Mouse (Mus musculus): ENCODE measurements around the gene Noc2l.
A peak's percentile ranks its signal among the peaks of the same experiment; 100 is the strongest.

The Noc2l gene

DNA sequence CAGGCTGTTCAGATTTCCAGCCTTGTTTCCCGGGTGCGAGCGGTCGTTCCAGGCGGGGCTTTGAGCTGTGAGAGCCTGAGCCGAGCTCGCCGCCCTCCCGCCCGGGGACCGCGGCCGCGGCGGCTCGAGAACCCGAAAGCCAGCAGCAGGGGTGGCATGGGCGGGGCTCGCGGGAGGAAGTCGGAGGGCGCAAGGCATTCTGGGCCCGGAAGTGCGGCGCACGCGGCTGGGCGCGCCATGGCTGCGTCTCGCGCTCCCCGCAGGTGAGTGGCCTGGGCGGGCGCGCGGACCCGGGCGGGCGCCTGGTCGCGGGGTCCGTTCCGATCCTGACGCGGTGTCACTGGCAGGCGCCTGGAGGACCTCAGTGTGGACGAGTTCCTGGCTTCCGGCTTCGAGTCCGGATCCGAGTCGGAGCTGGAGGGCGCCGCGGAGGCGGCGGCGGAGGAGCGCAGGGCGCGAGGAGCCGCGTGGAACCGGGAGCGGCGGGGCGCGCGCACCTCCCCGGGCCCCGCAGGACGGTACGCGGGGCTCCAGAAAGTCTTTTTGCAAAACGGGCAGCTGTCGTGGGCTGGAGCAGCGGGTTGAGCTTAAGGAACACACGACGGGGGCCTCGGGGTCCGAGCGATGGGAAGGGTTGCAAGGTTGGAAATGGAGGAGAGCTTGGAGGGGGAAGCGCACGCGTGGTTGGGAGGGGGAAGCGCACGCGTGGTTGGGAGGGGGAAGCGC lies at the start of gene Noc2l:
Gene Noc2l (plus strand): TSS at position 203 of the 726 bp plus-strand sequence.
- peak; percentile 93 to 94 for DNase-seq

DNA sequence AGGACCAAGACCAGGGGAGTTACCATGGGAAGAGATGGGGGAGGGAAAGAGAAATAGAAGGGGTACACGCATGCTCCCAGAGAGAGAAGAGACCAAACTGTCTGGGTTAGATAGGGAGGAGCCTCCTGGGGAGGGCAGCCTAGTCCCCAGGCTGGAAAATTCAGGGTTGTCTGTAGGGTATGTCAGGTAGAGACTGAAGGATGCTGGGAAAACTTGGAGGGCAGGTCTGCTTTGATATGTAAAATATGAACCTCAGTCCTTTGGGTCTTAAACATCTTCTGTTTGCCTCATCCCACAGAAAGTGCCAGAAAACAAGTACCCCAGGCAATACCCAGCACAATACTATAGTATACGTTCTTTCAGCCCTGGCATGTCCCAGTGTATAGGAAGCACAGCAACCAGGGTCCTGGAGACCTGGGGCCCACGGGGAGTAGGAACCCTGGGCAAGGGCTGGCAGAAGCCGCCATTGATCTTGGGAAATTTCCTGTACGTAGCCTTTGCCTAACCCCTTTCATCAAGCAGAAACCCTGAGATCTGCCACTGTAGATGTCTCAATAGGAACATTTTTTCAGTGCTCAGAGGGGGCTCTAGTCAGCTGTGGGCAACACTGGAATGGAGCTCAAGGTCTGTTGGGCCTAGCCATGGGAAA lies 47.5 kb upstream of the Noc2l start:
- DNase-seq, result no peak

DNA sequence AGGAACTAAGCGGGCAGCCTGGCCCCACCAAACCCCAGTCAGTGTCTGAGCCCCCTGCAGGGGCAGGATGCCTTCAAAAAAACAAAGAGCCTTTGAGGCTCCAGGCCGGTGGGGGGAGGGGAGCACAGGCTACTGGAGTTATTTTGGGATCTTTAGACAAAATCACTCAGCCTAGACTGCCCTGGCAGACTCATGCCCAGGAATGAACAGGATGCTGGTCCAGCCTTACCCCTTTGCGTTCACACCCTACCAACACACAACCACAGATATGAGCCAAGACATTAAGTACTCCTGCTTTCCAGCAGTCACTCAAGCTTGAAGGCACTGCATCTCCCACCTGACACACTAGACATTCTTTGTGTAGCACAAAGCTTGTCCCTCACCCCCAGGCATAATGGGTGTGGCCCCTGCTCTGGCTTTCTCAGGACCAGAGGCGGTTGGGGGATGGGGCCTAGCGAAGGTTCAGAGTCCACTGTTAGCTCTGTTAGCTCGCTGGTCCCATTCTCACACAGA lies 46.9 kb upstream of the Noc2l start:
- no peak for DNase-seq

DNA sequence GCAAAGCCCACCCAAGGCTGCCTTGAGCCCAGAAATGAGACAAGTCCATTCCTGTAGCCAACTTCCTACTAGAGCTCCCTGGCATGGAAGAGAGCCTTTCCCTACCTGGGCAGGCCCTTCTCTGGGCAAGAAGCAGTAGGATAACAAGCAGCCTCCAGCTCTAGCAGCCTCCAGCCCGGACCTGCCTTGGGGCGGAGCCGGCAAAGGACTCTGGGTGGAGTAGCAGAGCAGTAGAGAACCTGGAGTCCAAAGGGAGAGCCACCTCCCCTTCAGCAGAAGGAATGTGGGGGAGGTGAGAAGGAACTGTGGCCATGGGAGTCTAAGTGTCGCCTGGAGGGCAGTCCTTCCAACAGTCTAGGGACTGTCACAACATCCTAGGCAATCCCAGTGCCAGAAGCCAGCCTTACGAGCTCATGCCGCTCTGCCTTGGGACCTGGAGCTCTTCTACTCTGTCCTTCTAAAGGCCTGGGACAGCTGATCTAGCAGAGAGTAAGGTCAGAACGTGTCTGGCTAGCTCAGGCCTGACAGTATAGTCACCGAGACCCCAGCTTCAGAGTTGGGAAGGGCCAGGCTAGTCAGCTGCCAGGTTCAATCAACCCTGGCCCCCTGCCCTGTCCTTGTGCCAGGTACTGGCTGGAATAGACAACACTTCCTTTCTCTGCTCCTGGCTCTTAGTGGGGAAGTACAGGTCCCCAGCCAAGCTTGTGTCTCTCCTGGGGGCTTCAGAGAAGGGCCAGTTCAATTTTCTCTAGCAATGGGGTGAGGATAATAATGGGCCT lies 43.2 kb upstream of the Noc2l start:
- no peak for DNase-seq

DNA sequence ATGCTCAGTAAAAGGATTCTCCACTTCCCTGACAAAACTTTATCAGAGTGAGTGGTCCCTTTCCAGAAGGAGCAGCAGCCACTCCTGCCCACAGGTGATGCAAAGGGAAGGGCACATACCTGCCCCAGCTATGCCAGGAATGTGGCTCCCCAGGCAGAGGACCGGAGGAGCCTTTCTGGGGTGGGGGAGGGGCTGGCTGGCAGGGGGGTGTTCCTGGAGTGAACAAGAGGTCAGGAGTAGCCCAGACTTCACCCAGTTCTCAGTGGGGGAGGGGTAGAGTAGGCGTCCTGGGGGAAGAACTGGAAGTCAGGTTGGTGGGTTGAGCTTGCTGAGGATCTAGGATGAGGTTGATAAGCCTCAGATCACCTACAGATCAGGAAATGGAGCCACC lies 42.6 kb upstream of the Noc2l start:
- DNase-seq, result no peak

DNA sequence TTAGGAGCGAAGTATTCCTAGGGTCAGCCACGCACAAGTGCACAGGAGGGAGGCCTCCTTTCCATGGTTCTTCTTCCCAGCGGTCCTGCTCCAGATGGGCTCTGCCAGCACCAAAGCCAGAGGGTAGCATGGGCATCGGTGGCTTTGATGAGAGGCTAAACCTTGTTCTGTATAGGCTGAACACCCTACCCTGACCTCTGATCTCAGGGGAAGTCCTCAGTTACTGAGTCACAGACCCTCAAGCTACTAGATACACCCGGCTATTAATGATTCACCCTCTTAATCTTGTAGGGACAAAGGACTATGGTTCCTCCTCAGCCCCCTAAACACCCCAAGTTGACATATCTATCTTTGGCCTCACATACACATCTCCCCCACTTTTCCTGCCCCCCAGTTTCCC lies 41.9 kb upstream of the Noc2l start:
- no peak for DNase-seq

DNA sequence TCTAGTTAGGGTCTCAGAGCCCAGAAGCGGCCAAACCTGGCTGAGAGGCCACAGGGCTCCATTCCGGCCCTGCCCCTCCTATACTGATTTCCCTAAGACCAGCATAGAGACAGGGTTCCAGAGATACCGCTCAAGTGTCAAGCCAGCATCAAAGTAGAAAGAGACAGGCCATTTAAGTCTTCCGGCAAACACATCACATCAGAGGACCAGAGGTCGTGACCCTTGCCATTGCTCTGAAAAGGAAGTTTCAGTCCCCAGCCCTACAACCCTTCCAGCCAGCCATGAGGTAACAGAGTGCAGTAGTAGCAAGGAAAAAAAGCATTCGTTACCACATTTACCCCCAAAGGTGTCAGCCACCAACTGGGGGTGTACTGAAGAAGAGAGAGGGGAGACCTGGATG lies 41.5 kb upstream of the Noc2l start:
- no peak for DNase-seq

DNA sequence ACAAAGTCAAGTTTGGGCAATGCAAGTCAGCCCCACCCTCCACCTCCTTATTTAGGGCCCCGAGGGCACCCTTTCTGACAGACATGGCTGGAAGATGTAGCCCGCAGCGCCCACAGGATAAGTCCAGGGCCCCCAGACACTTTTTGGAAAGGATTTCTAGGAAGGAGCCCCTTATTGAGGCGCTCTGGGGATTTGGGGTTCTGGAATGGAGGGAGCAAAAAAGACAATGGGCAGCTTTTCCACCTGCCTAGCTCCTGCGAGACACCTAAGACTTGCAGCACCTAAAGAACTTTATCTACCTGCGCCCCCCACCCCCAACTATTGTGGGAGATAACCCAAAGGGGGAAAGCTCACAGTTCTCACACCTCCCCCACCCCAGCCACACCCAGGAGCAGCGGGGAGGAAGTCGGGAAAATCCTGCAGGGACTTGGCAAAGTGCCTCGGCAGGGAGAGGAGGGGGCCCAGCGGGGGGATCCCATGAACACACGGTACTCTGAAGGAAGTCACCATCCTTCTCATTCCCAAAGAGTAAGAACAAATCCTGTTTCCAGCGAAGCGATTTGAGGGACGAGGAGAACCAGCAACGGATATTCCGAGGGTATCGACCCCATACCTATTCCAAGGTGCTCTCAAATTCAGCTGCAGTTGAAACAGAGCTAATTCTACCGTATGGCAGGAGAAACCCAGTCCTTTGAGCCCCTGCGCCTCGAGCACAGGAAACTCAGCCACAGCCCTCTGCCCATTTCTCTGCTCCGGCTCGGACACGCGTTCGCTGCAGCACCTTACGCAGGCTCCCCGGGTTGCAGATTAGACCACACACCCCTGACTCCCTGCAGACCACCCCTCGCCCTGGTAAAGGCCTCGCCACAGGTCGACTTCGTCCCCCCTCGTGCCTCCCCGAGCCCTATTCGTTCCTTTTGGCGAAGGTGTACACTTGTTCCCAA lies 39.6 kb upstream of the Noc2l start:
- DNase-seq, result peak in 1 of 2 experiments; percentile 18

DNA sequence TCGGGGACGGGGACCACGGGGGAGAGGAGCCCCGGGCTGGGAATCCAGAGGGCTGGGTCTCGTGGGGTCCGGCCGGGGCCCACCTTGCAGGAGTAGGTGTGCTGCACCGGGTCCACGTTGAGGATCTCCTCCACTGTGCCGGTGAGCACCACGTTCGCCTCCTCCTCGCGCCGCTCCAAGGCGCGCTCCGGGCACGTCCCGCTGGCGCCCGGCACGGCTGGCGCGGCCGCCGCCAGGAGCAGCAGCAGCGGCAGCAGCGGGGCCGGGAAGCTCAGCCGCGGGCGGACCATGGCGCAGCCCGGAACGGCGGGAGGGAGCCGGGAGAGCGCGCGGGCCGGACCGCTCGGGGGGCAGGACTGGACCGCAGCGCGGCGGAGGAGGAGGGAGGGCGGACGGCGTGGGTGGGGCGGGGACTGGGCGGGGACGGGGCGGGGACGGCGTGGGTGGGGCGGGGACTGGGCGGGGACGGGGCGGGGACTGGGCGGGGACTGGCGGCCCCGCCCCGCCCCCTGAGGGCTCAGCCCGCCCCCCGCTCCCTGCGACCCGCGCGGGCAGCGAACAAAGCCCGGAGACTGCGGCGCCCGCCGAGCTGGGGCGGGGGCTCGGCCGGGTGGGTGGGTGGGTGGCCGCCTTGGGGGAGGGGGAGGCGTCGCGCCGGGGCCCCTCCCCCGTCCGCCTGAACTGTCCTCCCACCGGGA lies 38.5 kb upstream of the Noc2l start, which contains the start of gene Agrn:
Gene Agrn (minus strand): TSS at position 358 of the 698 bp plus-strand sequence.
- peak; percentile 48 to 60 for DNase-seq

DNA sequence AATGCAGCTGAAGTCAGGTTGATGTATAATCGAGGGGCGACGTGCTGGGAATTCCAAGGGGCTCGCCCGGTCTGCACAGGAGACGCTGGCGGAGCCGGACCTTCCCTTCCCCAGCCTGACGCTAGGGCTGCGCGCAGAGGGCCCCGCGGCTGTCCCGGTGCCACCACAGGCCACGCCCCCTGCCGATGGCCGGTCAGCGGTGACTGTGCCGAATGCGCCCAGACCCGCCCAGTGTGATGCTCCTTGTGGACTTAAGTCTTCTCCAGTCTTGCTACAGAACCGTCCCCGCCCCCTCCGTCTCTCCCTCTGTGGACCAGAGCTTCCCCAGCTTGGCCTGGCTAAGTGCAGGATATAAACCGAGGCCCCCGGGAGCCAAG lies 38.0 kb upstream of the Noc2l start:
- peak; percentile 65 to 69 for DNase-seq

DNA sequence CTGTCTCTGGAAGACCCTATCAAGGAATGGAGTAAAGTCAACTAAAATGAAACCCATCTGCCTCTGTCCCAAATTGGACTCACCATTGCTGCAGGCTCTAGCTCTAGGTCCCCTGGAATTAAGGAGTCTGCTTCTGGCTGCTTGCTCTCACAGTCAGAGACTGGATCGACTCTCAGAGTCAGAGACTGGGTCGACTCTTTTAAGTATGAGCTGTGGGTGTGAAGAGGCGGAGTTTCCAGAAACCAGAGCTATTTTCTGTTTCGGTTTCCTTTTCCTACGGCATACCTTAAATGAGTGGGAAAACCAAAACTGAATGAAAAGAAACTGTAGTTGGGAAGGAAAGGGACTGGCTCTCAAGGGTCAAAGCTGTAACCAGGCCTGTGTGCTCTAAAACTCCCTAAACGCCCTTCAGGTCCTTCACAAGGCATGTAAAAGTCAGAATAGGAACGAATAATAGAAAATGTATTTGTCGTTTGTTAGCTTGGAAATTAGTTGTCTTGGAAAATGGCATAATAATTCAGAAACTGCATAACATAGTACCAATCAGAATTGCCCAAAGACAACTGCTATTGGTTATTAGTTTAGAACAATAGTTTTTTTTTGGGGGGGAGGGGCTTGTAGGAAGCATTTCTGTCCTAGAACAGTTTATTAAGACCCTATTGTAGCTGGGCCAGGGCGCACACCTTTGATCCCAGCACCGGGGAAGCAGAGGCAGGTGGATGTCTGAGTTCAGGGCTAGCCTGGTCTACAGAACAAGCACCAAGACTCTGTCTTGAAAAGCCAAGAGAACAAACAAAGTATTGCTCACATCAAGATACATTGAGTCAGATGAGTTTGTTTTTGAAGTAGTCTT lies 35.0 kb upstream of the Noc2l start, which contains the start of gene Isg15:
Gene Isg15 (minus strand): TSS at position 196 of the 853 bp plus-strand sequence.
- peak in 1 of 2 experiments; percentile 19 for DNase-seq

DNA sequence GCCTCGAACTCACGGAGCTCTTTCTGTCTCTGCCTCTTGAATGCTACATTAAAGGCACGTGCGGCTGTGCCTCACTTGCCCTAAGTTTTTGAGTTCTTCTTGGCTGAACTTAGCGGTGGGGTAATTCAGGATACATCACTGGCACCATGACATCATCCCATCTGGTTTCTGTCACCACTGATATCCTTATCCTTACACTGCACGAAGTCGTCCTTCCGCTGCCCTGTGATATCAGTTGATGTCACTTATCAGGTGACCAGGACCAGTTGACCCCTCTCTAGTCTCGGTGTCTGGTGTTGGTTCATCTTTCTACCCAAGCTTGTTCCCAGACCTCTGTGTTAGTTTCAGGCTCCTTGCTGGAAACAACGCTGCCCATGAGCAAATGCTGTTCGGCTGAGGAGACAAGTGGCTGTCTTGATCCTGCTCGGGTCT lies 33.3 kb upstream of the Noc2l start:
- no peak for DNase-seq

DNA sequence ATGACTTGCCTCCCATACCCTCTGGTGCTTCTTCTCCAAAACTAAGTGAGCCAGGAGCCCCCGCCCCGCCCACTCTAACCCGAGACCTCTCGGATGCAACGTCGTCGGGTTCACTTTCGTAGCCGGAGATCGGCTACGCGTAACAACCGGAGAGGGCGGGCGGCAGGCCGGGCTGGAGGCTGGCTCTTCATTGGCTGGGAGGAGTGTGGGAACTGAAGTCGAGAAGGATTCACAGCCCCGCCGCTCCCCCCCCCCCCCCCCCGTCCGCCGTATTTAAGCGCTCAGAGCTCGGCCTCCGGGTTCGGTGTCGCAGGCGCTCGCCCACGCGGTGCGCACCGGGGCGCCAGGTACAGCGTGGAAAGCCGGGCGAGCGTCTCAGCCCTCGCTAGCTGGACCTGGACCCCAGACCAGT lies 32.8 kb upstream of the Noc2l start, which contains the start of gene AW011738:
Gene AW011738 (plus strand): TSS at position 304 of the 412 bp plus-strand sequence.
- peak; percentile 52 to 59 for DNase-seq

DNA sequence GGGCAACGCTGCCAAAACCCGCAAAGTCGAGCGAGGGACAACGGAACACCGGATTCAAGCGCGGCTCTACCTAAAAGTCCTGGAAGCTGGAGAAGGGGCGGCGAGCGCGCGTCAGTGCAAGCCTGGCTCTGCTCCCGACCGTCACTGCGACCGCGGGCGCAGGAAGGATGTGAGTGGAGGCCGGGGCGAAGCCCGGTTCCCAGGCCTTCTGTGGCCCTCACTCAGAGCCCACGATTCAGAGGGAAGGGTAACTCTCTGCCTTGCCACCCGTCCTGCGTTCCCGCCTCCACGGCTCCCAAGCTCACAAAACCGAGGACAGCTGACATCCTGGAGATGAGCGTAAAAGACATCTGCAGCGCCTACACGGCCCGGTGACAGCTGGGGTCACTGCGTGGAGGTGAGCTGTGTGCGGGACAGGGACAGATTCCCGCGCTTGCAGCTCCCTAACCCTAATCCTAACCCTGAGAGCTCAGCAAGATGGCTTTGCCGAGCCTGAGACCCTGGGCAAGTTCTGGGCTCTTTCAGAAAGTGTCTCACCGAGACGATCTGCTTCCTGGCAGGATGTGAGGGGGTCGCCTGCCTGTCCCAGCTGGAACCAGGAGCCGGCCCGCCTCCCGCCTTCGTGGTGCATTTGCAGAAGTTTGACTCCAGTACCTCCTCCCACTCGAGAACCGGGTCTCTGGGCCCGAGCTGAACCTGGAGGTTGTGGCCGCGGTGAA lies 32.2 kb upstream of the Noc2l start:
- peak; percentile 13 to 31 for DNase-seq

DNA sequence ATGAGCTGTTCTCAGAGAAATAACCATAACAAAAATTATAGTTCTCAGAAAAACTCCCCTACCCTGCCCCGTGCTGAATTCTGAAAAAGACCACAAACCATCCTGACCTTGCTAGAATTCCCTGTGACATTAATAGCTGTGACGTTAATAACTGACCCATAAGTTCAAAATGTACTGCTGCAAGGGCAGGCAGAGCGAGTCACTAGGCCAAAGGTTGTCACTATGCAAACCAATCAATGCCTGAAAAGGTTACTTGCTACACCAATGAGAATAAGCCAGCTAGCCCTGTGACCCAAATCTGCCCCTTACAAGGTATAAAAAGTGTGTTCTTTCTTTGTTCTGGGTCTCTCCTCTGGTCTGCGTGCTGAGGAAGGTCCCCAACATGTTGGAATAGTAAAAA lies 26.9 kb upstream of the Noc2l start:
- no peak for DNase-seq

DNA sequence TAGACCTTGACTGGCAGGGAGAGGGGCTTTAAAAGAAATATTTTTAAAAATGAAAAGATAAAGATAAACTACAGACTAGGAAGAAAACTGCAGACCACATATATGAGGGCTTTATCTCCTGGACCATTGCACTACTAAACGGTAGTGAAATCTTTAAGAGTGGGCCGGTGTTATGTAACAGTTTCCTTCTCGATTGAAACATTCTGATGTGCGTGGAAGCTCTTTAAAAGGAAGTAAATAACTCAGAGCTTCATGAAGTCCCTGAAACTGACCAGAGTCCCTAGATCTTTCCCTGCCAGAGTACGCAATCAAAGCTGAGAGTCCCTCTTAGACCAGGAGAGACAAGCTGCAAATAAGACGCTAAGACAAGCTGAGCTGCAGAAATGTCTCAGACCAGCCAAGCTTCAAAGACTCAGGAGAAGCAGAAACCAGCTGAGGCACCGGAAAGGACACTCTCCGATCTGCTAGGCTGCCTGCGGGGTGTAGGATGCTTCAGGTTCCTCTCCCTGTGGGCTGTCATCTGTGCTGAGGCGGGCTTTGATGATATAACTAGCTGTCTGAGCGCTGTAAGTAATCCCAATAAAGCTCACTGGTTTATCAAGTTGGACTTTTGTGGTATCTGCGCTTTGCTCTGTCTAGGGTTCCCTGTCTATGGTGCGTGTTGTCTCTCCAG lies 25.7 kb upstream of the Noc2l start:
- no peak for DNase-seq

DNA sequence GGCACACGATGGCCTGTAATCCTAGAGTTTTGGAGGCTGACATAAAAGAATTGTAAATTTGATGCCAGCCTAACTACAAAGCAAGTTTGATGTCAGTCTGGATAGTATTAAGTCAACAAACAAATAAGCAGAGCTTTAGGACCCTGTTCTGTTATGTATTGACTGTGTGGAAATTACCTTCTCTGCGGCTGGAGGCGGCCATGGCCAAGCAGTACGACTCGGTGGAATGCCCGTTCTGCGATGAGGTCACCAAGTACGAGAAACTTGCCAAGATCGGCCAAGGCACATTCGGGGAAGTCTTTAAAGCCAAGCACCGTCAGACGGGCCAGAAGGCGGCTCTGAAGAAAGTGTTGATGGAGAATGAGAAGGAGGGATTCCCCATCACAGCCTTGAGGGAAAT lies 22.7 kb upstream of the Noc2l start:
- no peak for DNase-seq

DNA sequence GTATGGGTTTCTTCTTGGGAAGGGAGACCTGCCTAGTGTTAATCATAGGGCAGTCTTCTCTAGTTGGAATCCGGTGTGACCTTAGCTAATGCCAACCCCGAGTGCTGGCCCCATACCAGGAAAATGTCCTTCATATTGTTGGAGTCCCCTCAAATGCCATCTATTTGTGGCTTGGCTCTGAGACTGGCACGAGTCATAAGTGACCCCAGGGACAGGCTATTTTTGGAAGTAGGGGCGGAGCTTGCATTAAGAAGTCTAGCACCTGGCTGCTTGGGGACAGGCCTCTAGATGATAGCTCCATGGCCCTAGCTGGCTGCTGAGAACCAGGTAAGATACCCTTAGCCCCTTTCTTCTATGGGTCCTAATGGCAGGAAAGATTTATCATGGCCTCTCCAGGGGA lies 20.2 kb upstream of the Noc2l start, which contains the start of gene Perm1:
Gene Perm1 (plus strand): TSS at position 220 of the 400 bp plus-strand sequence.
- no peak for DNase-seq

DNA sequence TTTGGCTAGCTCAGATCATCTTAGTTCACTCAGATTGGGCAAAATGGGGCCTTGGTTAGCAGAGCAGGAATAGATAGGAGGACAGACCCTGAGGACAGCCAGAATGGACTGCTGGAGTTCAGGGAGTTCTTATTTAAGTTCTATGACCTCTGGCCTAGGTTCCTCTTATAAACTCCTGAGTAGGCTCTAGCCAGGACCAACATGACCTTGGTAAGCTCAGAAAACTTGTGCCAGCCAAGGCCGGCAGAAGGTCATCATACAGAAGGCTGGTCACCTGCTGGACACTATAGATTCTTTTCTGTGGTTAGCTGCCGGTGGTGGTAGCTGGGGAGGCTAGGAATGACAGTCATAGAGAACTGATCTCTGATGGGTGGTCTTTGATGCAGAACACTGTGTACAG lies 19.6 kb upstream of the Noc2l start:
- DNase-seq, result no peak

Data from B cell, adult 2 months (primary cell).